Mouse (Mus musculus) liver, embryonic 13.5 days (tissue): ENCODE results near the gene Lgals2. TPM values are rescaled to one million over a fixed set of nuclear protein-coding genes. Genes with fewer than 3 reads are reported as not detected.

Experiments
- ATAC-seq: fragments of 200-750 bp; cut with Nextera tagmentation; 2 replicates; pipeline ENCODE4 v1.8.0; 2017; ENCODE audit warnings: low read depth, mild to moderate bottlenecking, moderate number of reproducible peaks, moderate library complexity
- DNase-seq: peaks from one replicate; pipeline ENCODE4 v3.0.0; 2022
- H3K27ac ChIP-seq: fragments of 300-500 bp; sonication (generic); 2 replicates; pipeline ENCODE4 v1.5.1; 2015; ENCODE audit warnings: moderate library complexity, mild to moderate bottlenecking, inconsistent platforms
- H3K27me3 ChIP-seq: fragments of 300-500 bp; sonication (generic); 2 replicates; pipeline ENCODE4 v1.6.1; 2015; ENCODE audit warnings: mild to moderate bottlenecking, inconsistent platforms
- H3K36me3 ChIP-seq: fragments of 300-500 bp; sonication (generic); 2 replicates; pipeline ENCODE4 v1.6.1; 2015; ENCODE audit warnings: mild to moderate bottlenecking, inconsistent platforms
- H3K4me1 ChIP-seq: fragments of 300-500 bp; sonication (generic); replicated peaks from 2 replicates; pipeline ENCODE4 v1.6.1; 2015; ENCODE audit warnings: inconsistent platforms
- H3K4me2 ChIP-seq: fragments of 300-500 bp; sonication (generic); 2 replicates; pipeline ENCODE4 v1.6.1; 2015; ENCODE audit warnings: inconsistent platforms, mild to moderate bottlenecking, moderate library complexity
- H3K4me3 ChIP-seq: fragments of 300-500 bp; sonication (generic); replicated peaks from 2 replicates; pipeline ENCODE4 v1.5.1; 2015; ENCODE audit warnings: mild to moderate bottlenecking, inconsistent platforms
- H3K9ac ChIP-seq: fragments of 300-500 bp; sonication (generic); 2 replicates; pipeline ENCODE4 v1.6.1; 2015; ENCODE audit warnings: mild to moderate bottlenecking, inconsistent platforms
- H3K9me3 ChIP-seq: fragments of 300-500 bp; sonication (generic); replicated peaks from 2 replicates; pipeline ENCODE4 v1.6.1; 2016; ENCODE audit warnings: inconsistent platforms
- WGBS: fragments of 180-500 bp; shearing (Covaris S2); methylation state at CpG from one replicate; pipeline ENCODE4 v1.1.7; 2015; ENCODE audit not compliant: insufficient replicate concordance; 5-methylcytosine and 5-hydroxymethylcytosine counted together
- polyA plus RNA-seq: library from polyadenylated mRNA; unstranded; fragments of >200 nt; fragmentation: Nextera tagmentation; extraction: Ambion mirVana; gene quantifications from 2 replicates; pipeline ENCODE4 v1.2.1, GENCODE M21; 2015

Lgals2 gene
- polyA plus RNA-seq, 1 experiment from 2014 or later = 10.0 TPM

DNA sequence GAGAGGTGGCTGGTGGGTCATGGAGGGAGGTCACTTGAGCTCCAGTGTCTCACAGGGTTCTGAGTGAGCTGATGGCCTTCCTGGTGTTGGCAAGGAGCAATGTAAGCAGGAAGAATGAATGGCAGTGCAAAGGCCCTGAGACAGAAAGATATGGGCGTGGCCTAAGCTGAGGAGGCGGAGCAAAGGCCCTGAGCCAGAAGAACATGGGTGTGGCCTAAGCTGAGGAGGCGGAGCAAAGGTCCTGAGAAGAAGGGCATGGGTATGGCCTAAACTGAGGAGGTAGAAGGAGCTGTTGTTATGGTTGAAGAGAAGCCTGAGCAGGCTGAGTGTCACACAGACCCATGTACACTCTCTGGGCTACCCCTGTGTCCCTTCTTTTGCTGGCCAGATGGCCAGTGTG lies 21.7 kb downstream of the Lgals2 start:
- no peak overlapping the region for H3K4me2 ChIP-seq
- no peak for ATAC-seq
- no peaks in the 10 kb centered on the region for H3K36me3 ChIP-seq
- WGBS = 72% methylated on average over 3 of the region's 3 CpGs
- H3K4me3 ChIP-seq = no peak overlapping the region
- no peak overlapping the region for H3K9ac ChIP-seq
- H3K4me1 ChIP-seq = peaks cover 49% of the 10 kb centered on the region
- H3K27ac ChIP-seq = peak overlapping the region; percentile 80
- DNase-seq = no peak
- no peaks in the 10 kb centered on the region for H3K27me3 ChIP-seq
- H3K9me3 ChIP-seq = no peaks in the 10 kb centered on the region

DNA sequence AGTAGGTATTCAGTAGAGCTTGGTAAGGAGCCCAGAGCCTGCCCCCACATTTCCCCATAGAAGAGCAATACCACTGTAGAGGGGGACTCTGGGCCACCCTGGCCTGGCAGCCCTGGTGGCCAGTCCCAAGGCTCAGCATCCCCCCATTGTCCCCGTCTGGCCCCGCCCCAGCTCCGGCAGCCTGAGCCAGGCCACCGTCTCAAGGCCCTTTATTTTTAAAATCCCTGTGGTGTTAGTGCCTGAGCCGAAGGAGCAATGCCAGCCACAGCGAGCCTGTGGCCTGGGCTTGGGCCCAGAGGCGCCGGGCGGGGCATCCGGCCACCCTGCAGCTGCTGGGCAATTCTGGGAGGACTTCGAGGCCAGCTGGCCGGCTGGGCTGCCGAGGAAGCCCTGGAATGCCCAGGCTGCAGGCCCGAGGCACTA lies 22.6 kb downstream of the Lgals2 start:
- ATAC-seq (no peak; the same call in 1 of the 2 replicates), DNase-seq (no peak)
- Histone ChIP-seq H3K36me3 (no peaks in the 10 kb centered on the region), H3K4me3 (no peak overlapping the region), H3K27ac (peak overlapping the region; percentile 80), H3K4me1 (peaks cover 49% of the 10 kb centered on the region), H3K9ac (no peak overlapping the region), H3K27me3 (peaks cover 6% of the 10 kb centered on the region; the same call in 1 of the 2 replicates), H3K4me2 (no peak overlapping the region), H3K9me3 (no peaks in the 10 kb centered on the region)
- WGBS = 52% methylated on average over 14 of the region's 14 CpGs

DNA sequence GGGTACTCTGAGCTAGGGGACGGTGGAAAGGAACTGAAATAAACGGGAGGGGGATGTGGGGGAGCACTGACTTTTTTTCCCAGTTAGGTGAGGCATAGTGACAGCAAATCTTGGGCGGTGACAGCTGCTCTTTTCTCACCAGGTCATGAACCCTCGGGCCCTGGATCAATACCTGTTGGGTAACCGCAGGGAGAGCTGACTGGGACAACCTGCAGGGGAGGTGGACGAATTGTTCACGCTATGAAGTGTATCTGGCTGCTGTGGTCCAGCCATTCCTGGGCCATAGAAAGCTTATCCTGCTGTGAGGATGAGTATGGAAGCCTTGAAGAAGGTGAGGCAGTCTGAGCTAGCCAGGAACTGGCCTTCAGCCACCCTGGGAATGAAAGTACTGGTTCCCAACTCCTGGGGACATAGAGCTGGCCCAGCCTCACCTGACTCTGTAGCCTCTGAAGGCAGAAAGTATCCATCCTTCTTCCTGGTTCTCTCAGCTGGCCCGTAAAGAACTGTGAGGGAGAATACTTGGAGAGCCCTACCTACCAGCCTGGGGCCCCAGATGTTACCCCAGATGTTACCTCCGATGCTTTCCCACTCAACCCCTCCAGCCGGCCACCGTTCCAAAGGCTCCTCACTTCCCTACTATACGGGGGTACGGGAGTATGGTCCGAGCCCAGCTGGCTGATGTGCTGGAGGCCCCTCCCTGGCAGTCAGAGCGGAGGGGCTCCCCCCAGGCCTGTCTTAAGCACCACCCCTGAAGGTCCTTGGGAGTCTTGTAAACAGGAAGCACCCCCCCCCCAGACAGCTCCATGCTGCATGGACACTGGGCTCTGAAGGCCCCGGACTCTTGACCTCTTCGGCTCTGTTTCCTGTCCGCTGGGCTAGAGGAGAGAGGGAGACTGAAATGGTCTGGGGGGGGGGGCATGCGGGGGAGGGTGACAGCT lies 23.3 kb downstream of the Lgals2 start:
- no peak overlapping the region for H3K4me3 ChIP-seq
- no peak for DNase-seq
- peak overlapping the region; percentile 33 for H3K4me2 ChIP-seq
- H3K27ac ChIP-seq = peak overlapping the region; percentile 80
- no peaks in the 10 kb centered on the region for H3K36me3 ChIP-seq
- peak; percentile 52 for ATAC-seq
- no peaks in the 10 kb centered on the region for H3K9me3 ChIP-seq
- peaks cover 49% of the 10 kb centered on the region for H3K4me1 ChIP-seq
- peaks cover 10% of the 10 kb centered on the region; the same call in 1 of the 2 replicates for H3K27me3 ChIP-seq
- H3K9ac ChIP-seq = no peak overlapping the region
- WGBS = 47% methylated on average over 19 of the region's 19 CpGs

DNA sequence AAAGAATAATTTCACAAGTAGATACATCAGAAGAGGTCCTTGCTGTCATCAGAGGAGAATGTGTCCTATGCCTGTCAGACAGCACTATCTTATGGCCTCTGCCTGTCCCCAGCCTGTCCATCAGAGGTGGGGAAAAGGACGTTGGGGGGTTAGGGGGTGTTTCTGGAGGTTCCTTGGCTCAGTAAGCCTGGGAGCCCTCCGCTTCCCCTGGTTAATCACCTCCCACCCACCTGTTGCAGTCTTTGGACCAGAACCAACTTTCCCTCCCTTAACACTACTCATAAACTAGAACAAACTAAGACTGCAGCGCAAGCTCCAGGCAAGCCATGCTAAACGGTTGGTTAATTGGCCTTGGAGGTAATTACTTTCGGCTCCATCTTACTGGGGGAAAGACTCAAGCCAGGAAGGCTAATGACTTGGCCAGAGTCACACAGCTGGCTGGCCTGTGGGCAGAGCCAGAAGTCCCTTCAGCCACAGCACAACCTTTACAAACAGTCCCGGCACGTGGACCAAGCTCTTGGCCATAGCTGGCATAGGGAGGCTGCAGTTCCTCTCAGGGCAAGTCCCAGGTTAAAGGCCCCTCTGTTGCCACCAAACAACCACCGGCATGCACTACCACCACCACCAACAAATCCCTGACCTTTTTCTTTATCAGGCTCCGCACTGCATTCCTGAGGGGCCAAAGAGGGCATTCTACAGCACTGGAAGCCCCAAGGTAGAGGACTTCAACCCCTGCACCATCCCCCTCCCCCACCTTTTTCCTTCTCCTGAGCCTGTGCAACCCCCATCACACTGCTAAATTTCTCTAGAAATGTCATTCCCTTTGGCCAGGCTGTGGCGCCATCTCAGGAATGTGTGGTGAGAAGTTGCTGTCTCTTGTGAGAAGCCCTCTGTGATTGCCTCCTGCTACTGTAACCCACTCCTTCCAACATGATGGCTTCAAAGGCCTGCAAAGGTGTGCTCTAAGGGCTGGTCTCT lies 24.3 kb downstream of the Lgals2 start:
- Histone ChIP-seq H3K4me3 (no peak overlapping the region), H3K4me2 (no peak overlapping the region), H3K9ac (no peak overlapping the region), H3K27me3 (peaks cover 10% of the 10 kb centered on the region; the same call in 1 of the 2 replicates), H3K4me1 (peaks cover 48% of the 10 kb centered on the region), H3K36me3 (no peaks in the 10 kb centered on the region), H3K9me3 (no peaks in the 10 kb centered on the region), H3K27ac (peak overlapping the region; percentile 80)
- no peak for DNase-seq
- ATAC-seq = no peak
- WGBS = 61% methylated on average over 10 of the region's 10 CpGs

DNA sequence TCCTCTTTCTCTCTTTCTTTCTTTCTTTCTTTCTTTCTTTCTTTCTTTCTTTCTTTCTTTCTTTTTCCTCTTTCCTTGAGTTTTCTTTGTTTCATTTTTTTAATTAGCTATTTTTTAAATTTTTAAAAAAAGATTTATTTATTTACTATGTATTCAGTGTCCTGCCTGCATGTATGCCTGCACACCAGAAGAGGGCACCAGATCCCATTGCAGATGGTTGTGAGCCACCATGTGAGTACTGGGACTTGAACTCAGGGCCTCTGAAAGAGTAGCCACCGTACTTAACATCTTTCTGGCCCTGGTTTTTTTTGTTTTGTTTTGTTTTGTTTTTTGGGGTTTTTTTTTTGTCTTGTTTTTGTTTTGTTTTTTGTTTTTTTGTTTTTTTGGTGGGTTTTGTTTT lies 25.7 kb downstream of the Lgals2 start:
- no peak for ATAC-seq
- Histone ChIP-seq H3K4me1 (peaks cover 34% of the 10 kb centered on the region), H3K27me3 (peaks cover 10% of the 10 kb centered on the region; the same call in 1 of the 2 replicates), H3K36me3 (no peaks in the 10 kb centered on the region), H3K4me3 (no peak overlapping the region), H3K27ac (no peak overlapping the region), H3K4me2 (no peak overlapping the region), H3K9me3 (no peaks in the 10 kb centered on the region), H3K9ac (no peak overlapping the region)
- 69% methylated on average over 1 of the region's 1 CpGs for WGBS
- no peak for DNase-seq

DNA sequence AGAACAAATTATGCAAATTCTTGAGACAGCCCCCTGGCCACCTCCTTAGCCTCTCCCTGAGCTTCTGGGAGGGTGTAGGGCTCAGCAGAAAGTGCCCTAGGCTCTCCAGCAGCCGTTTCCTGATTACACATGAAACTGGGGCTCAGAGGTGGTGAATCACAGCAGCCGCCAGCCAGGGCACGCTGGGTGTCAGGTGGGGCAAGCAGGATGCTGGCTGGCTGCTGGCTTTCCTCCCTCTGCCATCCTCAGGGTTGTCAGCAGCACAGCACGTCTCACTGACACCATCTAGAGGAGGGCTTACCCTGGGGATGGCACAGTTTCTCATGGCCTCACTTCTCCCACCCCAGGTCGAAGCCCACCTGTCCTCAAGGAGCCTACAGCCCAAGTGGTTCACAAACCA lies 27.0 kb downstream of the Lgals2 start:
- H3K9ac ChIP-seq = no peak overlapping the region
- no peaks in the 10 kb centered on the region for H3K9me3 ChIP-seq
- ATAC-seq (no peak), DNase-seq (no peak)
- 14% methylated on average over 5 of the region's 5 CpGs for WGBS
- no peak overlapping the region for H3K27ac ChIP-seq
- H3K4me3 ChIP-seq = no peak overlapping the region
- peaks cover 10% of the 10 kb centered on the region; the same call in 1 of the 2 replicates for H3K27me3 ChIP-seq
- H3K4me1 ChIP-seq = peaks cover 20% of the 10 kb centered on the region
- H3K4me2 ChIP-seq = no peak overlapping the region
- no peaks in the 10 kb centered on the region for H3K36me3 ChIP-seq

DNA sequence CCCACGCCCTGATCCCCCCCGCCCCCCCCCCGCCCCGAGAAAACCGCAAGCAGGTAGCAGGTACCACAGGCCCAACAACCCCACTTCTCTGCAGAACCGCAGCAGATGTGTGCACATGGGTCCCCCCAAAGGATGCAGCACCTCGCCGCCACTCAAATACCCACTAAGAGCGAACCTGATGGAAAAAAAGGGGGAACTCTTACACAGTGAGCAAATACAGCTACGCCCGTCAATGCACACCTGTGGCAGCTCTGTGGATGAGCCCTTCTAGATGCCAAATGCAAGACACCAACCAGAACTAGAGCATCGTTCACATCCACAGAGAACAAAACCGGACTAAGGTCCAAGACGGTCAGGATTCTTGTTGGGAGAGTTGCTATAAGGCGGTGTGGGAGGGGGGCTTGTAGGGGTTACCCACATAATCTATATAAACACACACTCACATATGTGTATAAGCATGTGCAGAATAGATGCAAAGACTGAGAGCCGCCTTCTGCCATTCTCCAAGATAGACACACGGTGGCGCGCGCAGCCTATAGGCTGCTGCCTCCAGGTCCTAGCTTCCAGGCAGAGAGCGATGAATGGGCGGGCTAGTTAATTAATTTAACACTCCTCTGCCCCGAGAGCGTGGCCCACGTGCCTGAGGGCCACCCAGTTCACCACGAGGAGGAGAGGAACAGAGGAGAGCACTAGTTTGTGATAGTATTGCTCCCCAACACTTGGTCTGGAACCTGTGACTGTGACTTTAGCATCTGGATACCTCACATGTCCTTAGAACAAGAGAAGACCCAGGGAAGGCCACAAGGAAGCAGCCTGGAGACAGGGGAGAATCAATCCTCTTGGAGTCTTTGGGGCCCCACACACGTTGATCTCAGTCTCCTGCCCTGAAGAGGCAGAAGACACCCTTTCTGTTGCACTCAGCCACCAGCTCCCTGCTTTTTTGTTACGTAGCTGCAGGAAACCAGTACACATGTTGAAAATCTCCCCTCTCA lies 28.8 kb downstream of the Lgals2 start:
- H3K27me3 ChIP-seq = peaks cover 10% of the 10 kb centered on the region; the same call in 1 of the 2 replicates
- peaks cover 8% of the 10 kb centered on the region for H3K4me1 ChIP-seq
- ATAC-seq = peak; percentile 45; the same call in 1 of the 2 replicates
- H3K36me3 ChIP-seq = no peaks in the 10 kb centered on the region
- H3K27ac ChIP-seq = no peak overlapping the region
- no peak overlapping the region for H3K9ac ChIP-seq
- H3K4me2 ChIP-seq = no peak overlapping the region
- 20% methylated on average over 28 of the region's 28 CpGs for WGBS
- no peak overlapping the region for H3K4me3 ChIP-seq
- peak; percentile 41 for DNase-seq
- no peaks in the 10 kb centered on the region for H3K9me3 ChIP-seq

DNA sequence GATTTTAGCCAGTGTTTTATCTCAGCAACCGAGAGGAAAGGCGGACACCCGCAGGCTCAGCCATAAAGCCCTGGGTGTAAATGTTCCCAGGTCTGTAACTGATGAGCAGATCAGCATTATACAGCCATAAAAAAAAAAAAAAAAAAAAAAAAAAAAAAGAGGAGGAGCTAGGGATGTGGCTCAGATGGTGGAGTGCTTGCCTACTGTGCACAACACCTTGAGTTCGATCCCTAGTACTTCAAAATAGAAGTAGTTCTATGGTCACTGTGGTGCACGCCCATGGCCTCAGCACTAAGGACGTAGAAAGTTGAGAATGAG lies 39.3 kb downstream of the Lgals2 start:
- no peaks in the 10 kb centered on the region for H3K27me3 ChIP-seq
- no peak overlapping the region for H3K9ac ChIP-seq
- WGBS = 31% methylated on average over 6 of the region's 6 CpGs
- H3K4me1 ChIP-seq = peaks cover 14% of the 10 kb centered on the region
- H3K27ac ChIP-seq = no peak overlapping the region
- H3K4me3 ChIP-seq = no peak overlapping the region
- H3K36me3 ChIP-seq = no peaks in the 10 kb centered on the region
- no peak overlapping the region for H3K4me2 ChIP-seq
- ATAC-seq = no peak
- no peak for DNase-seq
- H3K9me3 ChIP-seq = no peaks in the 10 kb centered on the region

DNA sequence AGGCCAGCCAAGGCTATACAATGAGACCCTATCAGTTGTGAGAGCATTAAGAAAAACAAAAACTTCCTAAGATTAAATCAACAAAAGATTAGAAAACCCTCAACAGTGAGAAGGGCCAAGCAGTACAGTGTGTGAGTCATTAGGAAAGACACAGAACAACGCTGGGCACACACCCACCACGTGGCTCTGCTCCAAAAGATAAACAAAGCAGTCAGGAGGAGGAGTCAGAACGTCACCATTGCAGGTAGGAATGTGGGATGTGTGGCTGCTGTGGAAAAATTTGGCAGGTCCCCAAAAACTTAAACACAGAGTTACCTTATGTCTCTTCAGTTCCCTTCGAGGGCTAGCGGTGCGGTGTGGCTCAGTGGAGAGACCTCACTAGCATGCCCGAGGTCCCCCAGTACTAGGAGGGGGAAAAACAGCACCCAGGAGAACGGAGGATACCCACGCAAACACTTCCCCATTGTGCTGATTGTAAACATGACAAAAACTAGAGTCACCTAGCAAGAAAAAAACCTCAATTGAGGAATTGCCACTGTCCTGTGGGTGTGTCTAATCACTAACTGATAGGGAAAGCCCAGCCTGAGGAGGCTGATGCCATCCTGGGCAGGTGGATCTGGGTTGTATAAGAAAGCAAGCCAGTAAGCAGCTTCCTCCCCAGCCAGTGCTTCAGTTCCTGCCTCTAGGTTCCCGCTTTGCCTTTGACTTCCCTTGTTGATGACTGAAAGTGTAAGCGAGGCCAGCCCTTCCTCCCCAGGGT lies 39.8 kb downstream of the Lgals2 start:
- H3K9ac ChIP-seq = no peak overlapping the region
- no peaks in the 10 kb centered on the region for H3K27me3 ChIP-seq
- H3K9me3 ChIP-seq = no peaks in the 10 kb centered on the region
- no peak overlapping the region for H3K4me3 ChIP-seq
- H3K27ac ChIP-seq = no peak overlapping the region
- WGBS = 23% methylated on average over 11 of the region's 11 CpGs
- H3K4me2 ChIP-seq = 0 out of 2 replicates have a peak overlapping the region, but pooled peaks have one; percentile 15
- H3K36me3 ChIP-seq = no peaks in the 10 kb centered on the region
- ATAC-seq (no peak), DNase-seq (no peak)
- peaks cover 14% of the 10 kb centered on the region for H3K4me1 ChIP-seq

DNA sequence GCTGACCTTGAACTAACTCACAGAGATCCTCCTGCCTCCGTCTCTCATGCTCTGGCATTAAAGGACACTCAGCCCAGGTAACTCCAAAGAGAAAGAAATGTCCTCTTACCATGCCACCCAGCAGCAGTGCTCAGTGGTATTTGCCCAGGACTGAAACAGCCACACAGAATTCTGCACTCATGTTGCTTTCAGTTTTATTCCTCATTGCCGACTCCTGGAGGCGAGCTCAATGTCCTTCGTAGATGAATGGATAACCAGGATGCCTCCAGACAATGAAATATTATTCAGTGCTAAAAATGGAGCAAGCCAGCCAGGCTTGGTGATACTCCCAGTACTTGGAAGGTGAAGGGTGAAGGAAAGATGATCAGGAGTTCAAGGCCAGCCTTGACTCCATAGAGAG lies 41.7 kb downstream of the Lgals2 start:
- no peak overlapping the region for H3K4me2 ChIP-seq
- peaks cover 14% of the 10 kb centered on the region for H3K4me1 ChIP-seq
- H3K9ac ChIP-seq = no peak overlapping the region
- ATAC-seq = no peak
- no peak for DNase-seq
- no peaks in the 10 kb centered on the region for H3K36me3 ChIP-seq
- no peaks in the 10 kb centered on the region for H3K27me3 ChIP-seq
- H3K4me3 ChIP-seq = no peak overlapping the region
- 68% methylated on average over 4 of the region's 4 CpGs for WGBS
- H3K27ac ChIP-seq = no peak overlapping the region
- no peaks in the 10 kb centered on the region for H3K9me3 ChIP-seq
